Mouse (Mus musculus): ENCODE measurements around the gene Prdx1.

Prdx1 gene

GRCm38 (mm10) chr4:116727401-116727800 lies 42.1 kb downstream of the Prdx1 start:
- no peak for DNase-seq (ENCODE audit: low read depth, low spot score)

GRCm38 (mm10) chr4:116729532-116729931 lies 44.2 kb downstream of the Prdx1 start:
- no peak for DNase-seq (ENCODE audit: low read depth, low spot score)

- DNase-seq (ENCODE audit: low read depth, low spot score), result no peak
Observed at GRCm38 (mm10) chr4:116731077-116731476, 45.7 kb downstream of the Prdx1 start.

- no peak for DNase-seq (ENCODE audit: low read depth, low spot score)
Observed at GRCm38 (mm10) chr4:116732355-116732754, 47.0 kb downstream of the Prdx1 start.

- DNase-seq (ENCODE audit: low read depth, low spot score), result no peak
Observed at GRCm38 (mm10) chr4:116734996-116735395, 49.7 kb downstream of the Prdx1 start.

- DNase-seq (ENCODE audit: low read depth, low spot score), result no peak
Observed at GRCm38 (mm10) chr4:116738972-116739751, 53.8 kb downstream of the Prdx1 start.

- no peak for DNase-seq (ENCODE audit: low read depth, low spot score)
Observed at GRCm38 (mm10) chr4:116749750-116750149, 64.4 kb downstream of the Prdx1 start.

All from ES-CJ7 (cell line).